ENCODE assay signal across 17 mouse cellular contexts in the genomic region with DNA sequence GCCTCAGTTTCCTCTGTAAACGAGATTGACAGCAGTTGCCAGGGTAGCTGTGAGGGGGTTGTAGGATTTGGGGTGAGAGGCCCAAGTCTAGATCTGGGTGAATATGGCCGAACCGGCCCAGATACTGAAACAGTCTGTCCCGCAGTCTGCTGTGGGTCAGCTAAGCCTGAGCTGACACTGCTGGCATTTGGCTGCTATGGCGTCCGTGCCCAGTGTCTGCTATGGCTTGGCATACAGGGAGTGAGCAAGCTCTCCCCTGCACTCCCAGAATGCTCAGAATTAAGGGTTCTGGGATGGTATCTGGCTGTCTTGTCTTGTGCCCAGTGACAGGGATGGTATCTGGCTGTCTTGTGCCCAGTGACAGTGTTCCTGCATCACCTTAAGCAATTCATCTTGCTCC. TPM values are rescaled to one million over a fixed set of nuclear protein-coding genes. Genes with fewer than 3 reads are reported as not detected.
DNase-seq lines count a peak whose midpoint lies in the region; ATAC-seq and TF ChIP-seq lines count a peak whose summit lies in the region.
"Had no signal": no experiment of that assay in that cellular context is flagged by ENCODE, and none has a peak within 500 bp of the region (broad histone marks: within the 10 kb centered on the region; RNA-seq: fewer than 3 reads in every experiment).

No protein-coding gene starts in this region.

- peaks cover 86% of the 10 kb centered on the region for H3K4me1 ChIP-seq in embryonic facial prominence, embryonic 10.5 days
- peaks cover 67% of the 10 kb centered on the region for H3K4me1 ChIP-seq in forebrain, embryonic 11.5 days (replicated peaks; ENCODE audit: control insufficient read depth, insufficient read depth, low read length)
- peaks cover 95% of the 10 kb centered on the region for H3K4me1 ChIP-seq in hindbrain, embryonic 14.5 days (replicated peaks; ENCODE audit: control insufficient read depth, insufficient read depth, low read length)
- peaks cover 95% of the 10 kb centered on the region for H3K4me1 ChIP-seq in midbrain, embryonic 16.5 days (ENCODE audit: control insufficient read depth, insufficient read depth, low read length)
- H3K4me1 ChIP-seq in lung, adult 2 months (ENCODE audit: control insufficient read depth, insufficient read depth, low read length): no peaks in the 10 kb centered on the region

- H3K9me3 ChIP-seq in embryonic facial prominence, embryonic 10.5 days: no peaks in the 10 kb centered on the region
- H3K9me3 ChIP-seq in forebrain, embryonic 11.5 days (ENCODE audit: control insufficient read depth, low read length): no peaks in the 10 kb centered on the region
- no peaks in the 10 kb centered on the region for H3K9me3 ChIP-seq in hindbrain, embryonic 14.5 days (ENCODE audit: control insufficient read depth, low read length)
- H3K9me3 ChIP-seq in midbrain, embryonic 16.5 days (replicated peaks; ENCODE audit: control insufficient read depth, low read length, poor library complexity, severe bottlenecking): no peaks in the 10 kb centered on the region
- H3K9me3 ChIP-seq: heart, embryonic 10.5 days; limb, embryonic 13.5 days had no signal

- no peak overlapping the region for H3K4me3 ChIP-seq in embryonic facial prominence, embryonic 10.5 days
- H3K4me3 ChIP-seq in forebrain, embryonic 11.5 days (ENCODE audit: low read depth, low read length): no peak overlapping the region
- no peak overlapping the region for H3K4me3 ChIP-seq in hindbrain, embryonic 14.5 days (replicated peaks; ENCODE audit: low read length)
- no peak overlapping the region for H3K4me3 ChIP-seq in midbrain, embryonic 16.5 days (ENCODE audit: low read depth, low read length)
- no peak overlapping the region for H3K4me3 ChIP-seq in lung, adult 2 months (replicated peaks; ENCODE audit: extremely low read depth, low read depth, low read length)
- H3K4me3 ChIP-seq: erythroblast, embryonic 14.5 days; heart, embryonic 10.5 days; limb, embryonic 13.5 days; myocyte had no signal

- no peak overlapping the region; the same call in 1 of the 2 replicates for H3K9ac ChIP-seq in forebrain, embryonic 11.5 days (ENCODE audit: low read length)
- H3K9ac ChIP-seq in hindbrain, embryonic 14.5 days: peak overlapping the region; percentile 29; the same call in 1 of the 2 replicates
- H3K9ac ChIP-seq in midbrain, embryonic 16.5 days (ENCODE audit: low read depth, low read length): 0 out of 2 replicates have a peak overlapping the region, but pooled peaks have one; percentile 46
- H3K9ac ChIP-seq: limb, embryonic 13.5 days had no signal

- DNase-seq in embryonic facial prominence, embryonic 10.5 days (ENCODE audit: low spot score): no peak
- no peak for DNase-seq in forebrain, embryonic 11.5 days (ENCODE audit: low spot score)
- no peak for DNase-seq in hindbrain, embryonic 14.5 days (ENCODE audit: low spot score)
- DNase-seq in kidney, adult 9 months: no peak
- no peak for DNase-seq in lung, adult 2 months
- no peak for DNase-seq in frontal cortex, postnatal 25 days (ENCODE audit: low spot score in 2 of 2)
- DNase-seq: gastrocnemius, postnatal 10 days; heart, postnatal 4 days; kidney, adult 18-20 months; kidney, postnatal 4 days; retina, postnatal 1 day had no signal

- H3K36me3 ChIP-seq in embryonic facial prominence, embryonic 10.5 days (replicated peaks): peaks cover 10% of the 10 kb centered on the region
- H3K36me3 ChIP-seq in forebrain, embryonic 11.5 days (ENCODE audit: control insufficient read depth, insufficient read depth, low read length): no peaks in the 10 kb centered on the region
- peaks cover 4% of the 10 kb centered on the region; the same call in 1 of the 2 replicates for H3K36me3 ChIP-seq in hindbrain, embryonic 14.5 days (replicated peaks; ENCODE audit: control insufficient read depth, insufficient read depth)
- H3K36me3 ChIP-seq in midbrain, embryonic 16.5 days (ENCODE audit: control insufficient read depth, insufficient read depth, low read length): no peaks in the 10 kb centered on the region; the same call in 1 of the 2 replicates
- H3K36me3 ChIP-seq: heart, embryonic 10.5 days; limb, embryonic 13.5 days had no signal

- H3K27me3 ChIP-seq in embryonic facial prominence, embryonic 10.5 days (replicated peaks; ENCODE audit: low read depth, poor library complexity, severe bottlenecking): peaks cover 5% of the 10 kb centered on the region; the same call in 1 of the 2 replicates
- H3K27me3 ChIP-seq in forebrain, embryonic 11.5 days (ENCODE audit: control insufficient read depth, insufficient read depth, low read length): no peaks in the 10 kb centered on the region
- H3K27me3 ChIP-seq in hindbrain, embryonic 14.5 days (ENCODE audit: control insufficient read depth, insufficient read depth, low read length): no peaks in the 10 kb centered on the region
- no peaks in the 10 kb centered on the region for H3K27me3 ChIP-seq in midbrain, embryonic 16.5 days (ENCODE audit: control insufficient read depth, insufficient read depth, low read depth, low read length)
- H3K27me3 ChIP-seq: limb, embryonic 13.5 days had no signal

- no peak overlapping the region for H3K4me2 ChIP-seq in forebrain, embryonic 11.5 days (ENCODE audit: low read depth, low read length, severe bottlenecking)
- H3K4me2 ChIP-seq in hindbrain, embryonic 14.5 days (replicated peaks): no peak overlapping the region
- no peak overlapping the region for H3K4me2 ChIP-seq in midbrain, embryonic 16.5 days (ENCODE audit: low read length)
- H3K4me2 ChIP-seq: limb, embryonic 13.5 days had no signal

- 90% methylated on average over 6 of the region's 6 CpGs for WGBS in embryonic facial prominence, embryonic 10.5 days
- WGBS in forebrain, embryonic 11.5 days: 95% methylated on average over 6 of the region's 6 CpGs
- WGBS in hindbrain, embryonic 14.5 days: 81% methylated on average over 6 of the region's 6 CpGs
- 84% methylated on average over 6 of the region's 6 CpGs for WGBS in midbrain, embryonic 16.5 days
- WGBS in lung, adult 2 months: 89% methylated on average over 6 of the region's 6 CpGs

- 0 out of 2 replicates have a peak overlapping the region, but pooled peaks have one; percentile 65 for H3K27ac ChIP-seq in embryonic facial prominence, embryonic 10.5 days (replicated peaks)
- H3K27ac ChIP-seq in forebrain, embryonic 11.5 days (ENCODE audit: low read depth, low read length): peak overlapping the region; percentile 79; the same call in 1 of the 2 replicates
- H3K27ac ChIP-seq in hindbrain, embryonic 14.5 days: peak overlapping the region; percentile 56; the same call in 1 of the 2 replicates
- H3K27ac ChIP-seq in midbrain, embryonic 16.5 days (ENCODE audit: low read length): peak overlapping the region; percentile 79
- H3K27ac ChIP-seq: heart, embryonic 10.5 days; limb, embryonic 13.5 days; stomach, postnatal 0 days had no signal

- TF ChIP-seq POLR2A in lung, adult 2 months (IDR thresholded peaks at IDR 0.05; ENCODE audit: borderline replicate concordance, extremely low read depth, low read depth, low read length): no peak

- no peak for ATAC-seq in forebrain, embryonic 11.5 days (replicated peaks; ENCODE audit: low FRiP score)
- ATAC-seq in hindbrain, embryonic 14.5 days (ENCODE audit: low FRiP score): no peak
- ATAC-seq in midbrain, embryonic 16.5 days: no peak

- TF ChIP-seq CTCF in lung, adult 2 months (IDR thresholded peaks at IDR 0.05; ENCODE audit: insufficient read depth, low read length): no peak

RNA-seq across cellular contexts. Expression of a gene that starts 29.6 kb away (rescaled TPM):
- polyA plus RNA-seq in embryonic facial prominence, embryonic 10.5 days (2016; fragmentation: Nextera tagmentation; extraction: Ambion mirVana): 7.4 and 8.5 TPM in 2 replicates
- polyA plus RNA-seq in forebrain, embryonic 11.5 days (2014; fragmentation: Nextera tagmentation; extraction: Ambion mirVana): 33.9 and 36.6 TPM in 2 replicates
- 62.2 and 69.5 TPM in 2 replicates for polyA plus RNA-seq in hindbrain, embryonic 14.5 days (2014; fragmentation: Nextera tagmentation; extraction: Ambion mirVana)
- 44.4 and 56.0 TPM in 2 replicates for polyA plus RNA-seq in midbrain, embryonic 16.5 days (2015; fragmentation: Nextera tagmentation; extraction: Ambion mirVana)
- 2.2 and 2.8 TPM in 2 replicates for polyA plus RNA-seq in lung, adult 2 months (2012; rRNA removed)

RNA-seq across cellular contexts. Expression of a gene that starts 47.9 kb away (rescaled TPM):
- 240 and 242 TPM in 2 replicates for polyA plus RNA-seq in embryonic facial prominence, embryonic 10.5 days (2016; fragmentation: Nextera tagmentation; extraction: Ambion mirVana)
- 214 and 246 TPM in 2 replicates for polyA plus RNA-seq in forebrain, embryonic 11.5 days (2014; fragmentation: Nextera tagmentation; extraction: Ambion mirVana)
- 109 and 115 TPM in 2 replicates for polyA plus RNA-seq in hindbrain, embryonic 14.5 days (2014; fragmentation: Nextera tagmentation; extraction: Ambion mirVana)
- 103 and 108 TPM in 2 replicates for polyA plus RNA-seq in midbrain, embryonic 16.5 days (2015; fragmentation: Nextera tagmentation; extraction: Ambion mirVana)
- polyA plus RNA-seq in lung, adult 2 months (2012; rRNA removed): 22.3 and 39.3 TPM in 2 replicates

RNA-seq across cellular contexts. Expression of a gene that starts 57.9 kb away (rescaled TPM):
- 102 TPM in 2 replicates for polyA plus RNA-seq in embryonic facial prominence, embryonic 10.5 days (2016; fragmentation: Nextera tagmentation; extraction: Ambion mirVana)
- 108 and 116 TPM in 2 replicates for polyA plus RNA-seq in forebrain, embryonic 11.5 days (2014; fragmentation: Nextera tagmentation; extraction: Ambion mirVana)
- polyA plus RNA-seq in hindbrain, embryonic 14.5 days (2014; fragmentation: Nextera tagmentation; extraction: Ambion mirVana): 96.5 and 97.5 TPM in 2 replicates
- 86.7 and 88.1 TPM in 2 replicates for polyA plus RNA-seq in midbrain, embryonic 16.5 days (2015; fragmentation: Nextera tagmentation; extraction: Ambion mirVana)
- 31.5 and 40.9 TPM in 2 replicates for polyA plus RNA-seq in lung, adult 2 months (2012; rRNA removed)
